Mouse (Mus musculus): ENCODE results near the gene Smarca4.

The Smarca4 gene

DNA sequence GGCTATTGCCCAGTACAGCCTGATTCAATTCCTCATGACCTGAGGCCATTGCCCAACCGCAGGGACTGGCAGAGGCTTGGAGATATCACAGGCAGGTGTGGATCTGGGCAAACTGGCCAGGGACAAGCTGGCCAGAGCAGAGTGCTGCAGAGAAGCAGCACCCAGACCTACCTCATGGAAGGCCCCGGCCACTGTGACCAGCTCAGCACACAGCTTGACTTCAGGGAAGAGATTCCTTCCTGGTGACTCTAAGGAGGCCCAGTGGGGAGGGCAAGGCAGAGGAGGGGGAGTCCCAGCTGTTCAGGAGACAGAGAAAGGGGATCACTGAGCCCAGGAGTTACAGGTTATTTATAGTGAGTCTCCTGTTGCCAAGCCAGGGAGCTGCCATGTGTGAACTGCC, 105.1 kb downstream of the Smarca4 start:
- CTCF ChIA-PET: no interaction called here

- CTCF ChIA-PET: no interaction called here
These were observed 107.6 kb downstream of the Smarca4 start, which contains the start of gene Ldlr for GRCm38 (mm10) chr9:21723377-21724146. TSS of gene Ldlr (plus strand) at chr9:21723483.

DNA sequence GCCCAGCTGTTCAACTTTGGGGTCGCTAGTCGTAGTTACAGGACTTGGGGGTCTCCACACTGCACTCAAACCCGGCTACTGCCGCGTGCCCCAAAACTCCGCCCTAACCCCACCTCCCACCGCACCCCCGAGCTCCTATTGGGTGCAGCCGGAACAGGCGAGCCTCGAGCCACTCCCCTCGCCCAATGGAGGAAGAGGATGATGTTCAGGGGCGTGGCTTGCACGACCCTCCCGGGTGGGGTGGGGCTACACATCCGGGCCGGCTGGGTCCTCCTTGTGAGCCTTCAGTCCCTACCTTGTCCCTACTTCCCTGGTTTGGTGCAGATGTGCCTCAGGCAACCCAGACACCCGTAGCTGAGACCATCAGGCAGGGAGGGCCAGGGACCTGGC, 108.2 kb downstream of the Smarca4 start:
- CTCF ChIA-PET: no interaction called here

- CTCF ChIA-PET: no interaction called here
These were observed 109.5 kb downstream of the Smarca4 start for GRCm38 (mm10) chr9:21725224-21726121.

DNA sequence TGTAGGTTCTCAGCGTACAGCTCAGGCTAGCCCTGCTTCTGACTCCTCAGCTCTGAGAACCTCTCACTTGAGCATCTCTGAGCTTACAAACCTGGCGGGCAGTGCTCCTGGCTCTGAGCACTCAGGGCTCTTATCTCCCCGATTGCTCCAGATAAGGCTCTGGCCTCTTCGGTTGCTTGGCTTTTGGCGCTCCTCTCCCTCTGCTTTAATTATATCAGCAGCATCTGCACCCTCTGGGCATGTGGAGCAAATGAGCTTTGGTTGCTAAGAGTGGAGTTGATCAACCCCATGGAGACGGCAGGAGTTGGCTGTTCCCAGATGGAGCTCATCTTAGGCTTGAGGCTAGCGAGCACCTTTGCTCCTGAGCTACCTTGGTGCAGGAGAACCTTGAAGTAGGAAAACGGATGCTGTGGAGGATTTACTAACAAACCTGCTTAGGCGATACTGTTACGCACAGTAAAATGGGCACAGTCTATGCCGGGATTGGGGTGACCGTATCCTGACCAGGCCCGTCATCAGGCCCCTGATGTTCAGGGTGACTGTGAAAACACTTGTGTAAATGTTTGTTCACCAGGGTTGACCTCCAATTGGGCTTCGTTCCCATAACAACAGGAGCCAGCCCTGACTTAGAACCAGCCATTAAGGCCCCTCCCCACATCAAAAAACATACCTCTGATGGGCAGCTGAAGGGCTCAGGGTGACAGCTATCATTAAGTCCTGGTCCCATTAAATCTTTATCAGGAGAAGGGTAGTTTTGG, 110.4 kb downstream of the Smarca4 start:
- CTCF ChIA-PET: no interaction called here

- CTCF ChIA-PET: no interaction called here
These were observed 112.4 kb downstream of the Smarca4 start for GRCm38 (mm10) chr9:21728261-21728832.

DNA sequence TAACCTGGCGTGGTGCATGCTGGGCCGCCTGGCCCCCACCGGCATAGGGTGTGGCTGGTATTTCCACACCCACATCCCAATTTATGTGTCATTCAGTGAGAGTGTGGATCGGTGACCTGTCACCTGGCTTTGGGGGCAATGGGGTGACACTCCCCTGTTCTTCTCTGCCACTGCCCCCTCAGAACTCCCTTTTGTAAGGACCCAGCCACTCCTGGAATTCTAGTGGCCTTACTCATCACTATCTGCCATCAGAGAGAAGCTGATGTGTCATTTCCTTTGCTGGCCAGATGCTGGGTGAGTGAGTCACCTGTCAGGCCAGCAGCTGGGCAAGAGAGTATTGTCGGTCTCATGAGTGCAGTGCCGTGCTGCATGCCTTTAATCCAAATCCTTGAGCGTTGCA, 113.3 kb downstream of the Smarca4 start:
- CTCF ChIA-PET: no interaction called here

GRCm38 (mm10) chr9:21732288-21732687, 116.3 kb downstream of the Smarca4 start:
- CTCF ChIA-PET: no interaction called here

- CTCF ChIA-PET: interaction anchor here (0.6 kb wide), 1 partner anchor 106 kb away, joined by 9 read pairs; no protein-coding TSS in a partner anchor
These were observed 117.5 kb downstream of the Smarca4 start for GRCm38 (mm10) chr9:21733446-21733845.

DNA sequence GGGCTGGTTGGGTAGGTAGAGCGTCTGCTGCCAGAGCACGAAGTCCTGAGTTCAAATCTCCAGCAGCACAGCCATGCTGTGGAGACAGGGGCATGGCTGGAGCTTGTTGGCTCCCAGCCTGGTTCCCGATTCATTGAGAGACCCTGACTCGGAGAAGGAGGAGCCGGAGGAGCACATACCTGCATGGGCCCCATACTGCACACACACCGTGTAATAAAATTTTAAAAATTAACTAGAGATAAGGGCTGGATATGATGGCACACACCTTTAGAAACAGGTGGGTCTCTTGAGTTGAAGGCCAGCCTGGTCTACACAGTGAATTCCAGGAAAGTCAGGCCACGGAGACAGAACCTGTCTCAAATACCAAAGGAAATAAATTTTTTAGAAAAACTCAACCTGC, 118.0 kb downstream of the Smarca4 start:
- CTCF ChIA-PET: no interaction called here

- CTCF ChIA-PET: no interaction called here
These were observed 119.2 kb downstream of the Smarca4 start for GRCm38 (mm10) chr9:21735126-21735525.

- CTCF ChIA-PET: no interaction called here
These were observed 120.6 kb downstream of the Smarca4 start for GRCm38 (mm10) chr9:21736580-21736979.

GRCm38 (mm10) chr9:21737188-21737587, 121.2 kb downstream of the Smarca4 start:
- CTCF ChIA-PET: no interaction called here

DNA sequence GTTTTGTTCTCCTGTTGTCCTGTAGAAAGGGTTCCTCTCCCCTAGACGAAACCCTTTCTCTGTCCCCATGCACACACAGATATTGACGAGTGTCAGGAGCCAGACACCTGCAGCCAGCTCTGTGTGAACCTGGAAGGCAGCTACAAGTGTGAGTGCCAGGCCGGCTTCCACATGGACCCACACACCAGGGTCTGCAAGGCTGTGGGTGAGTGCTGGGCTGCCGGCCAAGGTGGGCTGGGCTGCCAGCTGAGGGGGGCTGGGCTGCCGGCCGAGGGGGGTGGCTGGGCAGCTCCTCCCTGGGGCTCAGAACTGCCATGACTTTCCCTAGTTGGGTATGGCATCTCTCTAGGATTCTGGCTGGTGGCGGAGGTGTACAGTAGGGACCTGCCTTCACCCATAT, 122.8 kb downstream of the Smarca4 start:
- CTCF ChIA-PET: no interaction called here

DNA sequence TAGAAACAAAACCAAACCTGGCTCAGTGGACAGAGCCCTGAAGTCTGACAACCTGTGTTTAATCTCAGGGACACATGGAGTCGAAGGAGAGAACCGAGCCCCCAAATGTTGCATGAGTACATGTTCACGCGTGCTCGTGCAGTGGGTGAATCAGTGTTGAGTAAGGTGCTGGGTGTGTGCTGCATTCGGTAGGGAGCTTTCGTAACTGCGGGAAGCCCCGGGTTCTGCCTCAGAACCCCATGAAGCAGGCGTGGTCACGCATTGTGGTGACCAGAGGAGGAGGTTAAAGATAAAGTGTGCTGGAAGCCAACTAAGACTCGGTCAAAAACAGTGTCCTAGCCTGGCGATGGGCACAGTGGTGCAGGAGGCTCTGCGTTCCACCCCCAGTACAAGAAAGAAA, 124.5 kb downstream of the Smarca4 start:
- CTCF ChIA-PET: no interaction called here

- CTCF ChIA-PET: no interaction called here
These were observed 125.5 kb downstream of the Smarca4 start for GRCm38 (mm10) chr9:21741514-21741913.

DNA sequence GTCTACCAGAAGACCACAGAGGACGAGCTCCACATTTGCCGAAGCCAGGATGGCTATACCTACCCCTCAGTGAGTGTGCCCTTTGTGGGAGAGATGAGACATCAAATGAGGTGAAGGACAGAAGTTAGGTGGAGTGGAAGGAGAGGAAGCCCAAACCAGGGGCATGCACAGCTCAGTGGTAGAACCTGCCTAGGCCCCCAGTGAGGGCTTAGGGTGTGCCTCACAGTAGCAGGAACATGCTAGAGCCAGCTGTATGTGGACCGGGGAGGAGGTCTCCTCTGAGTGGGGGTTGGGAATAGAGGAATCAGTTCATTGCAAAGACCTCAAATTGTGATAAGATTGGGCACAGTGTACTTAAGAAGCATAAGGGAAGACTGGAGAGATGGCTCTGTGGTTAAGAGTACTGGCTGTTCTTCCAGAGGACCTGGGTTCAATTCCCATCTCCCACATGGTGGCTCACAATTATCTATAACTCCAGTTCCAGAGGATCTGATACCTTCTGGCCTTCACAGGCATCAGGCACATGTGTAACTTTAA, 131.3 kb downstream of the Smarca4 start:
- CTCF ChIA-PET: no interaction called here

DNA sequence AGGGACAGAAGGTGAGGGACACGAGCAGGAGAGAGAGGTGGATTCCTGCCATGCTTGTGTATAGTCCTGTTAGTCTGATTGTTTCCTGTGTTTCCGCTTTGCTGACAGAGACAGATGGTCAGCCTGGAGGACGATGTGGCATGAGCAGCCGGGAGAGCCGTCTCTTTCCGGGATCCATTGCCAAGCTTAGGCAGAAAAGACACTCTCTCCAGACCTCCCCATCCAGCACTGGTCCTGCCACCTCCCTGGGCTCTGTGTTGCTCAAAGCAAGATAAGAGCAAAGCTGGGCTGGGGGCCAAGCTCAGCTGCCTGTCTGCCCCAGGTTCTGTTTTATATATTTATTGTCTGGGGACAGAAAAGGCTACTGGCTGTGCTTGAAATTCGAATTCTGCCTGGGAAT, 132.1 kb downstream of the Smarca4 start:
- CTCF ChIA-PET: no interaction called here

DNA sequence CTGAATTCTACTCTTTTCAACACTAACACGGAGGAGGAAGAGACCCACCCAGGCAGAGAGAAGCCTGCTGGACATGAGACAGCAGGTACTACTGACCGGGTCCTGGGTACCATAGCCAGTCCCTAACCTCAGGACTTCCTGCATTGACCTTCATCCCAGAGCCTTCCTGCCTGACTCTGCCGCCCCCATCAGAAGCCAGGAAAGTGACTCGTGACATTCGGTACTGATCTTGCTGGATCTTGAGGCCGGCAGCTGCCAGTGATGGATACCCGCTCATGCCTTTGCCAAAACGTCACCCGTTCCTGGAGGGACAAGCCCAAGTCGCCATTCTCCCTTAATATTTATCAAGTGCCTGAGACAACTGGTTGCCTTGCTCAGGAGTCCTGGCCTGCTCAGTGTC, 132.5 kb downstream of the Smarca4 start:
- CTCF ChIA-PET: no interaction called here

DNA sequence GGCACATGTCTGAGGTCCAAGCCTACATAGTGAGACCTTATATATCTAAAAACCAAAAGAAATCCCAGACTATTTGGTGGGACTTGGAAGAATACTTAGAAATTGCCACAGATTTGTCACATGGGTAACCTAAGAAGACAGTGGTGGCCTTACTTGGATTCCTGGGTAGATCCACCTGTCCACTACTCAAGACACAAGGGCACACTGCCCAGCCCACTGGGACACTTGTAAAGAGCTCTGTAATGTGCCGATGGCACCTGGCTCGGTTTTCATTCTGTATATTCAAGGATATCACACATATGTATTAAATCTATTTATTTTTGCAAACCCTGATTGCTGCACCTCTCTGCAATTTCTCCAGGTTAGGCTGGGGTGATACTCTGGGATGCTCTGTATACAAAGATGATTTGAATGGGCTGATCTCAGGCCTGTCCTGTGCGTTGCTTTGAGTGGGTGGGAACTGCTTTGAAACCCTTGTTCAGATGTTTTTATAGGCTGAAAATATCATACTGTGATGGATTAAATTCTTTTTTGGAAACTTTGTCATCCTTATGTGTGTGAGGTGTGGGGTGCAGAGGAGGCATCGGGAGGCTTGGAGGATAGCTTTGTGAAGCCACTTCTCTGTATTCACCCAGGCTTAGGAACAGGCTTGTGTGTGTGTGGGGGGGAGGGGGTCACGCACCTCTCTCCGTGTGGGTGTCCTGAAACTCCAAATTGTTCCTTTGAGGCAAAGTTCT, 133.6 kb downstream of the Smarca4 start:
- CTCF ChIA-PET: interaction anchor here (0.5 kb wide), 1 partner anchor 207 kb away, joined by 5 read pairs; no protein-coding TSS in a partner anchor

GRCm38 (mm10) chr9:21750370-21750769, 134.4 kb downstream of the Smarca4 start:
- CTCF ChIA-PET: no interaction called here
